Mouse (Mus musculus): Measurements from ENCODE around the gene Bcas3.

Bcas3 gene

GRCm38 (mm10) chr11:85529531-85530285 is 176.7 kb downstream of the Bcas3 start:
- no peak for DNase-seq (ENCODE audit: low spot score)

- DNase-seq (ENCODE audit: low spot score) = no peak
Observed at GRCm38 (mm10) chr11:85540989-85541388, 188.0 kb downstream of the Bcas3 start.

GRCm38 (mm10) chr11:85543311-85543710 is 190.3 kb downstream of the Bcas3 start:
- no peak for DNase-seq (ENCODE audit: low spot score)

- DNase-seq (ENCODE audit: low spot score) = no peak
Observed at GRCm38 (mm10) chr11:85545602-85546001, 192.6 kb downstream of the Bcas3 start.

GRCm38 (mm10) chr11:85547966-85548365 is 195.0 kb downstream of the Bcas3 start:
- no peak for DNase-seq (ENCODE audit: low spot score)

GRCm38 (mm10) chr11:85549651-85550050 is 196.7 kb downstream of the Bcas3 start:
- no peak for DNase-seq (ENCODE audit: low spot score)

GRCm38 (mm10) chr11:85555066-85555465 is 202.1 kb downstream of the Bcas3 start:
- DNase-seq (ENCODE audit: low spot score) = no peak

- DNase-seq (ENCODE audit: low spot score) = no peak
Observed at GRCm38 (mm10) chr11:85555721-85556120, 202.8 kb downstream of the Bcas3 start.

- no peak for DNase-seq (ENCODE audit: low spot score)
Observed at GRCm38 (mm10) chr11:85565068-85565467, 212.1 kb downstream of the Bcas3 start.

- no peak for DNase-seq (ENCODE audit: low spot score)
Observed at GRCm38 (mm10) chr11:85571040-85571439, 218.1 kb downstream of the Bcas3 start.

- DNase-seq (ENCODE audit: low spot score) = no peak
Observed at GRCm38 (mm10) chr11:85571936-85572335, 219.0 kb downstream of the Bcas3 start.

GRCm38 (mm10) chr11:85572590-85572989 is 219.6 kb downstream of the Bcas3 start:
- no peak for DNase-seq (ENCODE audit: low spot score)

GRCm38 (mm10) chr11:85574496-85574895 is 221.5 kb downstream of the Bcas3 start:
- DNase-seq (ENCODE audit: low spot score) = no peak

- no peak for DNase-seq (ENCODE audit: low spot score)
Observed at GRCm38 (mm10) chr11:85577816-85578645, 225.1 kb downstream of the Bcas3 start.

- DNase-seq (ENCODE audit: low spot score) = no peak
Observed at GRCm38 (mm10) chr11:85584086-85584485, 231.1 kb downstream of the Bcas3 start.

GRCm38 (mm10) chr11:85593636-85594035 is 240.7 kb downstream of the Bcas3 start:
- peak; percentile 45 for DNase-seq (ENCODE audit: low spot score)

- no peak for DNase-seq (ENCODE audit: low spot score)
Observed at GRCm38 (mm10) chr11:85599251-85599650, 246.3 kb downstream of the Bcas3 start.

GRCm38 (mm10) chr11:85603546-85604322 is 250.8 kb downstream of the Bcas3 start:
- DNase-seq (ENCODE audit: low spot score) = no peak

- no peak for DNase-seq (ENCODE audit: low spot score)
Observed at GRCm38 (mm10) chr11:85609303-85609940, 256.5 kb downstream of the Bcas3 start.

- DNase-seq (ENCODE audit: low spot score) = no peak
Observed at GRCm38 (mm10) chr11:85613035-85613434, 260.1 kb downstream of the Bcas3 start.

- no peak for DNase-seq (ENCODE audit: low spot score)
Observed at GRCm38 (mm10) chr11:85613586-85613985, 260.6 kb downstream of the Bcas3 start.

- DNase-seq (ENCODE audit: low spot score) = no peak
Observed at GRCm38 (mm10) chr11:85614431-85614830, 261.5 kb downstream of the Bcas3 start.
